Mouse (Mus musculus) stomach, postnatal 0 days (tissue): ENCODE measurements around the gene Abl1.

ENCODE experiments used
- CTCF ChIP-seq: IDR thresholded peaks from 2 replicates; pipeline ENCODE4 v1.5.1; 2016; ENCODE audit warnings: antibody characterized with exemption, low read depth, mild to moderate bottlenecking, moderate library complexity
- EP300 ChIP-seq: optimal IDR thresholded peaks from 2 replicates; pipeline ENCODE3; 2016; ENCODE audit warnings: antibody characterized with exemption

DNA sequence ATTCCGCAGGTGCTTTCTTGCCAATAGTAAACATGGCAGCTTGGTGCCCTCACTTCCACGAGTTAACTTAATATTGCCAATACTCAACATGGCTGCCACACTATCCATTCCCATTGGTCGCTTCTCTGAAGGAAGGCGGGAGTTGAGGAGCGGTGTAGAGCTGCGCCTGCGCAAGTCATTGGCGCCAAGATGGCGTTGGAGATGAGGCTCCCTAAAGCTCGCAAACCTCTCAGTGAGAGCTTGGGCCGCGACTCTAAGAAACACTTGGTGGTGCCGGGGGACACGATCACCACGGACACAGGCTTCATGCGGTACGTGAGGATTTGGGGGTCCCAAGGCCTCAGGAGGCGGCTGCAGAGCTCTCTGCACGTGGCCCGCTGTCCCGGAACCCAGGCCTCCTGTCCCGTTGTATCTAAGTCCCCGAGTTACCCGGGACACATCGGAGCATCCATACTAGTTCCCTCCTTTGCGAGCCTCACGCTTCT lies 17.6 kb upstream of the Abl1 start, which contains the start of gene Exosc2:
- TF ChIP-seq CTCF (no peak), EP300 (no peak)
